Mouse (Mus musculus) stomach, postnatal 0 days (tissue): ENCODE measurements around the gene Mrpl42. TPM values are rescaled to one million over a fixed set of nuclear protein-coding genes. Genes with fewer than 3 reads are reported as not detected.

Experiments used
- ATAC-seq: fragments of 200-750 bp; cut with Nextera tagmentation; 2 replicates; pipeline ENCODE4 v1.8.0; 2017; ENCODE audit not compliant: low FRiP score, low TSS enrichment
- DNase-seq: peaks from one replicate; pipeline ENCODE4 v3.0.0-alpha.2; 2016; ENCODE audit warnings: low spot score
- H3K27ac ChIP-seq: fragments of 300-500 bp; sonication (generic); replicated peaks from 2 replicates; pipeline ENCODE4 v1.5.1; 2014; ENCODE audit warnings: mild to moderate bottlenecking, control low read depth
- H3K27me3 ChIP-seq: fragments of 300-500 bp; sonication (generic); 2 replicates; pipeline ENCODE4 v1.6.1; 2014; ENCODE audit warnings: low read length; ENCODE audit not compliant: control insufficient read depth, insufficient read depth
- H3K36me3 ChIP-seq: fragments of 300-500 bp; sonication (generic); 2 replicates; pipeline ENCODE4 v1.6.1; 2014; ENCODE audit warnings: low read length, mixed read lengths; ENCODE audit not compliant: control insufficient read depth, insufficient read depth
- H3K4me1 ChIP-seq: fragments of 300-500 bp; sonication (generic); replicated peaks from 2 replicates; pipeline ENCODE4 v1.6.1; 2014; ENCODE audit warnings: antibody characterized with exemption; ENCODE audit not compliant: control insufficient read depth, insufficient read depth
- H3K4me2 ChIP-seq: fragments of 300-500 bp; sonication (generic); replicated peaks from 2 replicates; pipeline ENCODE4 v1.6.1; 2014; ENCODE audit warnings: low read depth, mild to moderate bottlenecking, control low read depth, moderate library complexity
- H3K4me3 ChIP-seq: fragments of 300-500 bp; sonication (generic); 2 replicates; pipeline ENCODE4 v1.5.1; 2014; ENCODE audit warnings: low read depth, low read length, control low read depth
- H3K9ac ChIP-seq: fragments of 300-500 bp; sonication (generic); 2 replicates; pipeline ENCODE4 v1.6.1; 2014; ENCODE audit warnings: mild to moderate bottlenecking, low read length, control low read depth, mixed read lengths
- H3K9me3 ChIP-seq: fragments of 300-500 bp; sonication (generic); 2 replicates; pipeline ENCODE4 v1.6.1; 2016; ENCODE audit warnings: low read length; ENCODE audit not compliant: control insufficient read depth
- CTCF ChIP-seq: IDR thresholded peaks from 2 replicates; pipeline ENCODE4 v1.5.1; 2016; ENCODE audit warnings: antibody characterized with exemption, low read depth, mild to moderate bottlenecking, moderate library complexity
- EP300 ChIP-seq: optimal IDR thresholded peaks from 2 replicates; pipeline ENCODE3; 2016; ENCODE audit warnings: antibody characterized with exemption
- WGBS: fragments of 180-500 bp; shearing (Covaris S2); extraction: QIAGEN DNeasy Blood & Tissue Kit; methylation state at CpG from one replicate; pipeline ENCODE4 v1.1.7; 2014; 5-methylcytosine and 5-hydroxymethylcytosine counted together
- polyA plus RNA-seq: library from polyadenylated mRNA; unstranded; fragments of >200 nt; fragmentation: Nextera tagmentation; extraction: Ambion mirVana; gene quantifications from 2 replicates; pipeline ENCODE4 v1.2.1, GENCODE M21; 2015

Mrpl42 gene
- polyA plus RNA-seq, 1 experiment from 2014 or later: 291 TPM

DNA sequence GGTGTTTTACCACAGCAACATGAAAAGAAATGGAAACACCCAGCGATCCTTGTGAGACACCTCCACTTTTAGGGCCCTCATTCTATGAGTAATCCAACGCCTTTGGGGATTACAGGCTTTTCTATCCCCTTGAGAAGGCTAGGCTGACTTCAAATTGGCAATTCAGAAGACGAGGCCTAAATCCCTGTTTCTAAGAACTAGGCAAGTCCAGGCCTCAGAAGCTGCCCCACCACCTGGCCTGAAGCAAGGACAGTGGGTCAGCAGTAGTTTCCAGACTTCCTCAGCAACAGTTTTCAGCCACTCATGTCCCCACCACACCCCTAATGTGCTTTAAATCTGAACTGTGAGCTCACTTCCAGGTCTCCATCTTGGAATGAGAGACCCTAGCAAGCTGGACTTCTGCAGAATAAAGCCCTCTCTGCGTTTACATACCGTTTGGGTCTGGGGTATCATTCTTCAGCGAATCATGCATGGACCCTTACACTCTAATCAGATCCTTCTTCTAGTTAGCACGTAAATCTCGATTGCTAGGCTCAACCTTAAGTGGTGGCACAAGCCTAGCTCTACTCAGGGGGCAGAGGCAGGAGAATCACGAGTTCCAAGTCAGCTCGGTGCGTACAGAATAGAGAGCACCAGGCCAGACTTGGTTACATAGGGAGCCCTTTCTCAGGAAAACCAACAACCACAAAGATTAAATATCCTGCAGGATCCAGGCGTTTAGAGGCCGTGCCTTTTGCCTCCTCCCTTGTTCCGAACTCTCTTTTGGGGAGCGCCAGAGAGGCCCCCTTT is 12.2 kb upstream of the Mrpl42 start:
- TF ChIP-seq CTCF: no peak
- no peak for TF ChIP-seq EP300
- H3K4me3 ChIP-seq: peak overlapping the region; percentile 87
- H3K36me3 ChIP-seq: no peaks in the 10 kb centered on the region
- no peak; the same call in 1 of the 2 replicates for ATAC-seq
- DNase-seq: no peak
- H3K27ac ChIP-seq: peak overlapping the region; percentile 98
- H3K9me3 ChIP-seq: no peaks in the 10 kb centered on the region
- peak overlapping the region; percentile 97 for H3K9ac ChIP-seq
- H3K27me3 ChIP-seq: no peaks in the 10 kb centered on the region
- WGBS: 32% methylated on average over 15 of the region's 15 CpGs
- H3K4me1 ChIP-seq: no peaks in the 10 kb centered on the region
- H3K4me2 ChIP-seq: peak overlapping the region; percentile 55

- Histone ChIP-seq H3K9ac (no peak overlapping the region), H3K9me3 (no peaks in the 10 kb centered on the region), H3K27ac (no peak overlapping the region), H3K4me1 (no peaks in the 10 kb centered on the region), H3K4me3 (no peak overlapping the region), H3K36me3 (no peaks in the 10 kb centered on the region), H3K27me3 (no peaks in the 10 kb centered on the region), H3K4me2 (no peak overlapping the region)
- WGBS: 84% methylated on average over 8 of the region's 8 CpGs
- ATAC-seq: no peak
- TF ChIP-seq EP300 (no peak), CTCF (no peak)
- no peak for DNase-seq
Measured at GRCm38 (mm10) chr10:95512635-95513034, 10.9 kb upstream of the Mrpl42 start.

DNA sequence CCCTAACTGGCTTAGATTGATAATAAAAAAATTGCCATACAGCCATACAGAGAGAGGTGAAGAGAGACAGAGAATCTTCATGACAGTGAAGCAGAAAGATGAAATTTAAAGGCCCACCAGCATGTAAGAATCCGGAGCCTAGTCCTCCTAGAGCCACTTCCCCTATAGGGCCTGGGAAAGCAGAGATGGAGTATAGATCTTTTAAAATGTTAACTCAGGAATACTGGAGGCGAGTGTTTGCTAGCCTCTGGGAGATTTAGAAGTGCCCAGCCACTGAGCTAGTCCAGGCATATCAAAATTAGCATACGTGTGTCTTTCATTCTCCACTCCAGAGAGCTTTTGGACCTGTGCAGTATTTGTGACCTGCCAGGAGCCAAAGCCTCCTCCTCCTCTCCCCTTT is 7.5 kb upstream of the Mrpl42 start:
- Histone ChIP-seq H3K27ac (peak overlapping the region; percentile 26; the same call in 1 of the 2 replicates), H3K36me3 (no peaks in the 10 kb centered on the region), H3K4me2 (no peak overlapping the region), H3K4me3 (no peak overlapping the region), H3K27me3 (no peaks in the 10 kb centered on the region), H3K9ac (no peak overlapping the region), H3K4me1 (no peaks in the 10 kb centered on the region), H3K9me3 (no peaks in the 10 kb centered on the region)
- WGBS: 64% methylated on average over 3 of the region's 3 CpGs
- TF ChIP-seq EP300 (no peak), CTCF (no peak)
- ATAC-seq: no peak
- DNase-seq: no peak

DNA sequence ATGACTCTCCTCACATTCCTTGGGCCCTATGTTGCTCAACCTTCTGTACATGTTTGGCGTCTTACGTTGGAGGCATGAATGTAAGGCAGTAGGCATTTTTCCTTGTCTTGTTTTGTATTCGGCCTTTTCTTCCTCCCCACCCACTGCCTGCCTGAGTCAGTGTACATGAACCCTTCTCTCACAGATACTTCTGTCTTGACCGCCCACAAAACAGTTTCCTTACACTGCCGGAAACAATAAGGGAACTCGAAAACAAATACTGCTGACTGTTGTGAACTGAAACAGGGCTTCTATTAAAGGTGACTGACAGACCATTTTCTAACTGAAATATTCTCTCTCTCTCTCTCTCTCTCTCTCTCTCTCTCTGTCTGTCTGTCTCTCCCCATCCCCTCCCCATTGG is 7.1 kb upstream of the Mrpl42 start:
- Histone ChIP-seq H3K27ac (peak overlapping the region; percentile 53), H3K4me3 (no peak overlapping the region), H3K4me2 (no peak overlapping the region), H3K9me3 (no peaks in the 10 kb centered on the region), H3K27me3 (no peaks in the 10 kb centered on the region), H3K9ac (no peak overlapping the region), H3K4me1 (no peaks in the 10 kb centered on the region), H3K36me3 (no peaks in the 10 kb centered on the region)
- WGBS: 56% methylated on average over 6 of the region's 6 CpGs
- DNase-seq (no peak), ATAC-seq (peak; percentile 34; the same call in 1 of the 2 replicates)
- TF ChIP-seq CTCF (no peak), EP300 (no peak)

DNA sequence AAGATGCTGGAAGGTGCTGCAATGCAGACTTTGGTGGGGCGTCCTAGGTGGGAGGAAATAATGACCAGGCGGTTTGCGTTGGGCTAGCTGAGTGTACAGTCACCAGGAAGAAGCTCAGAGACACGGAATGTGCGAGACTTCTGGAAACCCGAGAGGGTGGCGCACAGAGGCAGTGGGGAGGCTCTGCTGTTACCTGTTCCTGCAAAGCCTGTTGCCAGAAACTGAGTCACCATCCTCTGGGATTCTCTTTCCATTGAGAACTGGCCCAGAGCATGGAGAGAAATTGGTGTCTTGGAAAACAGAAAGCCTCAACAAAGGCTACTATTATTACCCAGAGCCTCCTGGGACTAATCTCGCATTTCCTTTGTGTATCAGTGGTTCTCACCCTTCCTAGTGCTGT is 6.4 kb upstream of the Mrpl42 start:
- Histone ChIP-seq H3K9me3 (no peaks in the 10 kb centered on the region), H3K27me3 (no peaks in the 10 kb centered on the region), H3K4me1 (no peaks in the 10 kb centered on the region), H3K4me2 (no peak overlapping the region), H3K27ac (0 out of 2 replicates have a peak overlapping the region, but pooled peaks have one; percentile 53), H3K4me3 (no peak overlapping the region), H3K36me3 (no peaks in the 10 kb centered on the region), H3K9ac (no peak overlapping the region)
- TF ChIP-seq CTCF (no peak), EP300 (no peak)
- 67% methylated on average over 8 of the region's 8 CpGs for WGBS
- DNase-seq: no peak
- 0 out of 2 replicates have a peak, but pooled peaks have one; percentile 30 for ATAC-seq

GRCm38 (mm10) chr10:95504341-95504740 is 2.6 kb upstream of the Mrpl42 start:
- Histone ChIP-seq H3K4me1 (no peaks in the 10 kb centered on the region), H3K4me3 (no peak overlapping the region), H3K9me3 (no peaks in the 10 kb centered on the region), H3K36me3 (no peaks in the 10 kb centered on the region), H3K27me3 (no peaks in the 10 kb centered on the region), H3K4me2 (no peak overlapping the region), H3K9ac (no peak overlapping the region), H3K27ac (no peak overlapping the region)
- no peak for DNase-seq
- ATAC-seq: no peak
- TF ChIP-seq CTCF: no peak
- no peak for TF ChIP-seq EP300
- 9% methylated on average over 1 of the region's 1 CpGs for WGBS
